Mouse (Mus musculus) left cerebral cortex, adult 2 months (tissue): ENCODE results near the gene Comp. TPM values are rescaled to one million over a fixed set of nuclear protein-coding genes. Genes with fewer than 3 reads are reported as not detected.

Source experiments
- DNase-seq, 2 experiments: peaks; one replicate each; pipeline ENCODE4 v3.0.0; 2021 to 2022; ENCODE audit warnings: low spot score in 2 of 2, mixed read lengths in 1 of 2; ENCODE audit errors: extremely low spot score in 1 of 2
- H3K27ac ChIP-seq: fragments of 200-600 bp; 2 replicates; pipeline ENCODE4 v1.8.1; 2022
- H3K4me3 ChIP-seq: fragments of 200-600 bp; 2 replicates; pipeline ENCODE4 v1.8.1; 2022
- CTCF ChIP-seq: fragments of 200-600 bp; IDR thresholded peaks from 2 replicates; pipeline ENCODE4 v1.8.1; 2022; ENCODE audit warnings: antibody characterized with exemption, mild to moderate bottlenecking, moderate library complexity
- intact Hi-C: fragments of 180-260 bp; cut with DNase I; formaldehyde crosslinking; loops from one replicate; pipeline ENCODE4 v1.15.1; 2025
- total RNA-seq, 2 experiments: library from RNA; stranded (reverse); gene quantifications; 2 replicates each; pipeline ENCODE4 v1.2.3; 2021

The Comp gene
- total RNA-seq, 2 experiments from 2014 or later, result 0.32 to 0.33 TPM

GRCm38 (mm10) chr8:70409019-70409418, 35.7 kb downstream of the Comp start:
- no peak overlapping the region for H3K4me3 ChIP-seq
- intact Hi-C loops, result no loop called here
- no peak for TF ChIP-seq CTCF
- DNase-seq, result no peak
- peak overlapping the region; percentile 59; the same call in 1 of the 2 replicates for H3K27ac ChIP-seq

- Histone ChIP-seq H3K4me3 (no peak overlapping the region), H3K27ac (peak overlapping the region; percentile 59)
- peak; percentile 28 to 29 for DNase-seq
- intact Hi-C loops, result no loop called here
- TF ChIP-seq CTCF, result no peak
Measured at GRCm38 (mm10) chr8:70409455-70409871, 36.1 kb downstream of the Comp start.

GRCm38 (mm10) chr8:70410281-70410680, 36.9 kb downstream of the Comp start:
- no peak for DNase-seq
- Histone ChIP-seq H3K4me3 (no peak overlapping the region), H3K27ac (no peak overlapping the region)
- no peak for TF ChIP-seq CTCF
- intact Hi-C loops, result no loop called here

- H3K27ac ChIP-seq, result no peak overlapping the region
- H3K4me3 ChIP-seq, result no peak overlapping the region
- no peak for TF ChIP-seq CTCF
- no peak for DNase-seq
- intact Hi-C loops, result no loop called here
Measured at GRCm38 (mm10) chr8:70414310-70414946, 41.1 kb downstream of the Comp start.

- peak; percentile 76 for TF ChIP-seq CTCF
- H3K4me3 ChIP-seq, result no peak overlapping the region
- peak in 1 of 2 experiments; percentile 36 for DNase-seq
- intact Hi-C loops, result loop anchor here (1.0 to 5.0 kb wide), 2 partner anchors 63 to 90 kb away; partner anchors contain the start of gene Upf1
- H3K27ac ChIP-seq, result peak overlapping the region; percentile 74
Measured at GRCm38 (mm10) chr8:70415540-70416451, 42.4 kb downstream of the Comp start.

- peak; percentile 50 to 59 for DNase-seq
- TF ChIP-seq CTCF, result no peak
- peak overlapping the region; percentile 74 for H3K27ac ChIP-seq
- intact Hi-C loops, result loop anchor here (5.0 kb wide), 1 partner anchor 65 kb away; the partner anchor contains the start of gene Upf1
- H3K4me3 ChIP-seq, result no peak overlapping the region
Measured at GRCm38 (mm10) chr8:70416941-70417340, 43.6 kb downstream of the Comp start.

- TF ChIP-seq CTCF, result peak; percentile 22
- no peak overlapping the region for H3K4me3 ChIP-seq
- peak overlapping the region; percentile 74 for H3K27ac ChIP-seq
- peak; percentile 78 to 83 for DNase-seq
- intact Hi-C loops, result loop anchor here (1.0 to 5.0 kb wide), 3 partner anchors 21 to 66 kb away; partner anchors contain the start of genes Crtc1 and Upf1
Measured at GRCm38 (mm10) chr8:70417914-70418313, 44.6 kb downstream of the Comp start.

- Histone ChIP-seq H3K4me3 (no peak overlapping the region), H3K27ac (peak overlapping the region; percentile 71)
- no peak for TF ChIP-seq CTCF
- DNase-seq, result peak; percentile 39 to 67
- intact Hi-C loops, result loop anchor here (1.0 to 5.0 kb wide), 3 partner anchors 20 to 67 kb away; partner anchors contain the start of genes Crtc1 and Upf1
Measured at GRCm38 (mm10) chr8:70418954-70419353, 45.6 kb downstream of the Comp start.

- Histone ChIP-seq H3K4me3 (no peak overlapping the region), H3K27ac (peak overlapping the region; percentile 71)
- DNase-seq, result no peak
- intact Hi-C loops, result loop anchor here (2.0 to 5.0 kb wide), 2 partner anchors 43 to 68 kb away; partner anchors contain the start of gene Upf1
- no peak for TF ChIP-seq CTCF
Measured at GRCm38 (mm10) chr8:70419879-70420643, 46.7 kb downstream of the Comp start.

GRCm38 (mm10) chr8:70421349-70422104, 48.2 kb downstream of the Comp start:
- intact Hi-C loops, result no loop called here
- Histone ChIP-seq H3K4me3 (no peak overlapping the region), H3K27ac (no peak overlapping the region)
- TF ChIP-seq CTCF, result no peak
- no peak for DNase-seq

GRCm38 (mm10) chr8:70422722-70423121, 49.4 kb downstream of the Comp start:
- no peak for TF ChIP-seq CTCF
- DNase-seq, result no peak
- H3K27ac ChIP-seq, result no peak overlapping the region
- H3K4me3 ChIP-seq, result no peak overlapping the region
- intact Hi-C loops, result no loop called here
